Mouse (Mus musculus) ES-E14 (cell line): Measurements from ENCODE around the gene Dnah8.

Experiments
- CHD2 ChIP-seq: IDR thresholded peaks from 2 replicates; pipeline ENCODE4 v1.6.1; 2014; ENCODE audit warnings: mild to moderate bottlenecking, low read depth, low read length, inconsistent platforms
- MAFK ChIP-seq: IDR thresholded peaks from 2 replicates; pipeline ENCODE4 v1.6.1; 2014; ENCODE audit warnings: mild to moderate bottlenecking, low read depth, low read length, inconsistent platforms; ENCODE audit not compliant: insufficient read depth
- ZC3H11A ChIP-seq: IDR thresholded peaks from 2 replicates; pipeline ENCODE4 v1.6.1; 2012; ENCODE audit warnings: low read depth, mild to moderate bottlenecking, inconsistent platforms, low read length, borderline replicate concordance

GRCm38 (mm10) chr17:30848086-30848485 lies 223.9 kb downstream of the Dnah8 start:
- TF ChIP-seq MAFK (no peak), CHD2 (no peak), ZC3H11A (no peak)
